Mouse (Mus musculus): ENCODE results near the gene Prps1l1.

Gene Prps1l1

DNA sequence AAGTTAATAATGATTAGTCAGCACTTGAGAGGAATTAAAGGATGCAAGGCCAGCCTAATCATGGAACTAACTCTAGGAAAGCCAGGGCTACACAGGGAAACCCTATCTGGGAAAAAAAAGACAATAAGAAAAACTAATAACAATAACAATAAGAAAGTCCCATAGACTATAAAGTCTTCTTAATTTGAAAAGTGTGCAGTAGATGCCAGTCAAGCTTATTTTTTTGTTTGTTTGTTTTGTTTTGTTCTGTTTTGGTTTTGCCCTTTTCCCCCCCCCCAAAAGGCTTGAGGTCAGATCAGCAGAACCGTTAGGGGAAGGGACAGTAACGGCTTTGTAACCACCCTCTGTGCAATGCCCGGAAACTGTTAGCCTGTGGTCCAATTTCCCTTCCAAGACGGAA, at the start of gene Prps1l1:
Gene Prps1l1, plus strand, starts transcription at position 301 of the 400 bp plus-strand sequence.
- no peak for DNase-seq (ENCODE audit: low read depth, low spot score)

DNA sequence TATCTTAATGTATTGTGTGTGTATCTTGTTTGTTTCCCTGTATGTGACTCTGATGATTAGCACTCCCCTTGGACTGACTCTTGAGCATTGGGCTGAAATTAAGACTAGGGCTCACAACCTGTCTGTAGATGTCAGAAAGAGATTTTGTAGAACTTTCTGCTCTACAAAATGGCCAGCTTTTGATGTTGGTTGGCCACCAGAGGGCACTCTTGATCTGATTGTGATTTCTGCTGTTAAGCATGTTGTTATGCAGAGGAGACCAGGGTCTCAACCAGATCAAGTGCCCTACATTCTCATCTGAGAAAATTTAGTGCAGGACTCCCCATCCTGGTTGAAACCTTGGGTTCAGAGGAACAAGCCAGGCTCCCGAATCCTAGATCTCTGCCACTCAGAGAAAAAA, 46.6 kb upstream of the Prps1l1 start:
- no peak for DNase-seq (ENCODE audit: low read depth, low spot score)

DNA sequence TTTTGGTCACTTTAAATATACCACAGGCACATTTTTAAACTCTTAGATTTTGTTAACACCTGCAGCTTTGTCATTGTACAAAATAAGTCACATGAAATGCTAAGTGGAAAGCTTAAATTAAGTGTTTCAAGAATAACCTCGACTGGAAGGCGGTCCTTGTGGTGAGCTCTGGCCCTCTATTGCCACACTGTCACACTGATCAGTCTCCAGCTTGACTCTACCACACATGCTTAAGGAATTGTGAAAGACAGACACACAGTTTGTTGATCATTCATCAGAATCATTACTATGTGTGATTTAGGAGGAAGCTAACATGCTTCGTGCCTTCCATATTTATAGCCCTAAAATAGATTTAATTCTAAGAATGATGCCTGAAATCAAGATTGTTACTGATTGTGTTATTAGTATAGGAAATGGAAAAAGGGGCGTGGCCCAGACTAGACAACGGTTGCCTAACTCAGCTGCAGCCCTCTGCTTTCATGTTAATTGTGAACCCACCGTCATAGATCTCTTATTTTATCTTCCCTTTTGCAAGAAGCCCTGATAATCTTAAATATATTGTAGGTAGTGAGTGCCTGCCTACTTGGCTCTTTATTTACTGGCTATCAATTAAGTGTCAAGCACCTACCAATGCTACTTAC, 35.4 kb upstream of the Prps1l1 start:
- no peak for DNase-seq (ENCODE audit: low read depth, low spot score)

DNA sequence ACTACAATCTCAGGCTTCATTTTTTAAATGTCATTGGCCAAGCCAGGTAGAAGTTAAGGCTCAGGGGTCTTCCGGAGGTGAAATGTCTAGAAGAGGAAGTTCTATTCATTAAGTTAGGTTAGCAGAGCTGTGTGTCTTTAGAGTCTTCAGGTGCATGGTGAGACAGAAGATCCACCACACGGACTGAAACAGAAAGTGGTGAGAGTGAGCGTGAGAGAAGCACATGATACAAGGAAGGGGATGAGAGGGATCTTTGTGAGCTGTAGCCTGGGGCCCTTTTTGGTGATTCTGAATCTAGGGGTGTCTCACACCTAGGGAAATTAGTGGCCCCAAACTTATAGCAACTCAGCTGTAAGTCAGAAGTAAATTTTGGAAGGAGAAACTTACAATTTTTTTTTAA, 8.6 kb upstream of the Prps1l1 start:
- no peak for DNase-seq (ENCODE audit: low read depth, low spot score)

DNA sequence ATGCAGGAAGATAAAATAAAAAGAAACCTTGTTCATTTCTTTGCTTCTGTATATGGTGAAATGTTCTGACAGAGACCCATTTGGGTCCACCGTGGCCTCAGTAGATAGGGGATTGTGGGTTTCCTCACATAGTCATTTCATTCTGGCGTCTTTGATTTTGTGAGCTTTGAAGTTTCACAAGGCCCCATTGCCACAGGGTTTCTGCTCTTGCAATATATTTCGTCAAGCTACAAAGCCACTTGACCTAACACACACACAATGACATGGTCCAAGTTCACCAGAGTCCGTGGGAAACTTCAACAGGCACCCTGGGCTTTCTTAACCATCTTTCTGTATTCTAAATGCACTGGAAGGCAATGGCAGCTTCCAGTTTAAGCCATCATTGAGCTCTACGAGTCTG, 1.3 kb downstream of the Prps1l1 start:
- DNase-seq (ENCODE audit: low read depth, low spot score) = no peak

DNA sequence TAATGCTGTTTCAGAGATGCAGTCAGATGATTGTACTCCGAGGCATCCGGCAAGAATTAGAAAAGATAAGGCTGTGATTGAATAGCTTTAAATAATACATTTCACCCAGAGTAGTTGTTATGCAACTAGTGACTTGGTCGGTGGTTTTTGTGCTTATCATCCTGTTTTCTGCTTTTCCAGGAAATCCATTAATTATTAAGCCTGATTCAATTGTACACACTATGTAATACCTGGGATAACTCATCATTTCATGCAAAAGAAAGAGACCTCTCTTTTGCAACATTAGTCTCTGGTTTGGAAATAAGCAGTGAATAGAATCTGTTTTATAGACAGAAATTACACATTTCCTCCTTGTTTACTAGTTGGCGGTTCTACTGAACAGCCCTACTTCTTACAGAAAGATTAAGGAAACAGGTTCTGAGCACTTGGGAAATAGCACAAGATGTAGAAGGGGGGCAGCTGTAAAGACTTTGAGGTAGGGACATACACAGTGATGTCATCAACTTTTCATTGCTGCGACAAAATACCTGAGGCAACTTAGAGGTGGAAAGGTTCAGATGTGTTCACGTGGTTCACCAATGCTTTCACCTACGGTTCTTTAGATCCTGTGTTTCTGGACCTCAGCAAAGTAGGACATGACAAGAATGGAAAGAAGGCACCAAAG, 5.1 kb downstream of the Prps1l1 start:
- no peak for DNase-seq (ENCODE audit: low read depth, low spot score)

DNA sequence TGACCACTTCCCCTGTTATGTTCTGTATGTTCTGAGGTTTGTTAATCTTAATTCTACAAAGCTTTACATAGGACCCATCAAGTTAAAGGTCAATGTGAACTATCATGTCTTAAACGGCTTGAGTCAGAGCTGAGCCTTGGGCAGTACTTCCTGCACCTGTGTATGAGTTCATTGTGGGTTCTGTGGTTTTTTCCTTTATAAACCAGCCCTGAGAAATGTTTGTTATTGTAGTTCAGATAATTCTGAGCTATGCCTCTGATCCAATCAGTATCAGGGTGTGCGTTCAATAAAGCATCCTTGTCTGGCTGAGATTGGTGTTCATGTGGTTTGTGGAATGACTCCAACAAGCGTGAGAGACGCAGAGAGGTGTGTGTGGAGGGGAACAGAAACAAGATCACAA, 5.8 kb downstream of the Prps1l1 start:
- DNase-seq (ENCODE audit: low read depth, low spot score) = no peak

DNA sequence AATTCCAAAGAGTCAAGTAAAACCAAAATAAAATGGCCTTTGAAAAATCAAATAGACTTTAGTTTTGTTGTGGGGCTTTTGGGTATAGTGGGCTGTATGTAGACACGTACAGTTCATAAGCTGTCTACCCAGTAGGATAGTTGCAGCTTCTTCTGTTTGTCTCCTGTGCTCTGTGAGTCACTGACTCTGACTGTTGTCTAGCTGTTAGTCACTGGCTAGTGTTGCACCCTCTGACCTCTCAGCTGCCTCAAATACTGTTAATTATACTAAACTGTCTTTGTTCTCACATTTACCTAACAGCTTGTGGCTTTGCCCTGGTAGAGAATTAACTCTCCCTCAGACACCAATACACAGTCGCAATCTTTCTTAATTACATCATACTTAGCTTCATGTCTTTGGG, 7.3 kb downstream of the Prps1l1 start:
- DNase-seq (ENCODE audit: low read depth, low spot score) = no peak

DNA sequence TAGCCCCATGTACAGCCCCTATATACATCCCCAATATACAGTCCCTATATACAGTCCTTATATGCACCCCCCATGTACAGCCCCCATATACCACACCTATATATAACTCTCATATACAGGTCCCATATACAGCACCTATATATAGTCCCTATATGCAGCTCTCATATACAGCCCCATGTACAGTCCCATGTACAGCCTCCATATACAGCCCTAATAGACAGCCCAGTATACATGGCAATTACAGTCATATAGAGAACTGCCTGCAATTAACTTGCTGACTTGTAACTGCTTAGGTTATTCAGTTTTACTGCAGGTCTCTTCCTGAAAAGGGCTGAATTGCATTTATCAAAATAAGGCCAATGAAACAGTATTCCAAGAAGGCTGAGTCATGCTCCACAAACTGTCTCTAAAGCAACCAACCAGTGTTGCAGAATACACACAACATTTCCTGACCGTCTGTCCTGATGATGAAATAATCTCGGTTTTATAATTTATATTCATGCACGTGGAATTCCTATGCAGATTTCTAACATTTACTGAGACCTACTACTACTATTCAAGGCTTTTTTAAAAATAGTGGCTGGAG, 13.1 kb downstream of the Prps1l1 start:
- no peak for DNase-seq (ENCODE audit: low read depth, low spot score)

DNA sequence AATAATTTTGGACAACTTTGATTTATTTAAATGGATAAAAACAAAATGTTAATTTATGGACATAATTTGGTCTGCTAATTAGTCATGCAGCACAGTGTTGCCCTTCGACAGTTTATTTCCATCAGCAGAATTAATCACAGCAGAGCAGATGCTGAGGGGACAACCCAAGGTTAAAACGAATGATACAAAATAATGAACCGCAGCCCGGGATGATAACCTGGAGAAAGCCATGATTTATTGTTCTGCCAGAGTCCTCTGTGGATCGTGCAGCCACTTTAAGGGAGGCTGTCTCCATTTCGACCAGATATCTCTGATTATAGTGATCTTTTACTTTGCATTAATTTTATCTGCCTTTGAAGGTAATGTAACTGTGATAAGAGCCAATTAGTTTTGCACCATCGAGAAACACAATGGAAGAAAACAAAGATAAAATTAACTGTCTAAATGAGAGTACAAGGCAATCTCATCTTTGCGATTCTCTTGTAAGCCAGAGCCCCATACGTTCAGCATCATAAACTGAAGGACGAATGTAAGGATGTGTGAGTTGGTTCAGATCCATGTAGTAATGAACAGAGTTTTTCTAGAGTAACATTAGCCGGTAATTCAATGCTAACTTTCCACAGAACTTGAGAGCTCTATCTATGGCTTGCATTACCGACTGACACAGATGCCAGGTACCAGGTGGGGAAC, 14.4 kb downstream of the Prps1l1 start:
- DNase-seq (ENCODE audit: low read depth, low spot score) = no peak

DNA sequence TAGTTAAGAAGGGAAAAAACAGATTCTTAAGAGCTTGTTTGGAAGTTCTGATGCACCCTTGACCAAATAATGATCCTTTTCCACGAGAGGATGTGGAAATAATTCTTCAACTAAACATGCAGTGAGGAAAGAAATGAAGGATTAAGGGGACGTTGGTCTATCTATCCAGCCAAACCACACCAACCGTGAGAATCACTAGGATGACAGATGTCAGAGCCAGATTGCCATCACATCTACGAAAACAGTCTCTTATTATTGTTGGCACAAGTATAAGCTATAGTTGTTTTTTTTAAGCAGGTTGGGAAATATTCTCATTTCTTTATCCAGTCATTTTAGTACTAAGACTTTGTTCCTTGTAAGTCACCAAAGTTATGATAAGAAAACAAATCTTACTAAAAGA, 15.8 kb downstream of the Prps1l1 start:
- no peak for DNase-seq (ENCODE audit: low read depth, low spot score)

DNA sequence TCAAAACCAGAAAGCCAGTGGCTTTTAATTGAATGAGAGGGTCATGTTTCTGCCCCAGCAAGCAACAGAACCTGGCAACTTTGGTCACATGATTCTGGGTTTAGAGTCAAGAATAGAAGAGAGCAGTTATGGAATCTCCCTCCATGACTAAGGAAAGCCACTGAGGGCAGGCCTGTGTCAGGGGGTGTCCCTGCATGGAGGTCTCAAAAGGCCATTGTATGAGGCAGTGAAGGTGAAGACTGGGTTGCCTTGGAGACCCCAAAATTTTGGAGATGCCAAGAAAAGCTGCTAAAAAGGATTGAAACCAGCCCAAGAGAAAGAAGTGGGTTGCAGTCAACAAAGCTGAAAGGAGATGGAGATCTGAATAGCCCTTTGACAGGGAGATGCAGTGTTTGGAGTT, 21.2 kb downstream of the Prps1l1 start:
- DNase-seq (ENCODE audit: low read depth, low spot score) = no peak

DNA sequence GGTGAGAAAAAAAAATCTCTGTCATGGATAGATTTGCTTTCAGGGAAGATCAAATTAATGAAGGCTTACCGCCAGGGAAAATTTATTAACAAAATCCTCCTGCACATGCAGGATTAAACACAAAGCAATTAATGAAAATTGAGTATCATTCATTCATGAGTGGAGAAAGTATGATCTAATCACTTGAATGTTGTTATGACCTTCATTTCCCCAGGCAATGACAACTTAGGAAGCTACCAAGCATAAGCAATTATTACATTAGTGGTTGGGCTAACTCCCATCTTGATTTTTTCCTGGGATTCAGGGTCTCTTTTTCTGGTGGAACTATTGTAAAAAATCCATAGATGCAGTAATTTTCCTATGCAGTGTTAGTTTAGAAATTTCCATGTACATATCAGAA, 23.3 kb downstream of the Prps1l1 start:
- no peak for DNase-seq (ENCODE audit: low read depth, low spot score)

DNA sequence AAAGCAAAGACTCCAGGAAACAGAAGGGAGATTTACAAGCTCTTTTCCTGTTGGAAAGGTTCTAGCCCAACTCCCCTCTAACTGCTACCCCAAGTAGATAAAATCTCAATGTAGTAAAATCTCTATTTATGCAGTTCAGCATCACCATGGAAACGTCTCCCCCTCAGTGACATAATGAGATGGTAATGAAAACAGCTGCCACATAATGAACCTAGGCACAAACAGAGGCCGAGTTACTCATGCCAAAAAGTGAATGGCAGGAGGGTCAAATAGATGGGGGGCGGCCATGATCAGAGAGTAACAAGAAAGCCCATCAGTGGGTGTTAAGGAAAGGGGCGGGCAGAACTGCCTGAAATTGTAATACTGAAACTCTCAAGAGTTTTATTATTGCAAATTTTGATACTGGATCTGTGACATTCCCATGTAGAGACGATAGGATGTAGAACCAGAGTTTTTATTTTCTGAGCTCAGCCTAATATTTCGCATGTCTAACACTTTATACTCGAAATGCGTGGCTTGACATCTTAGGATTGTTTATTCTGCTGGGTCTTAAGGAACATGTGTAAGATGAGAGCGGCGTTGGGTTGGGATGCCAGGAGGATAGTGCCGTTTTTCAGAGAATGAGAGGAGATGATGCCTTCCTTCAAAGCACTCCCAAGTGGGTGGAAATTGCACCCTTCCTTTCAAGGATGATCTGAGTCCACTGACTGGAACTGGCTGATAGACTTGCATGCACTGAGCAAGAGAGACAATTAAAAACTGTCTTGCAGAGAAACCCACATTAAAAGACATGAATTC, 24.0 kb downstream of the Prps1l1 start:
- peak; percentile 66 for DNase-seq (ENCODE audit: low read depth, low spot score)

DNA sequence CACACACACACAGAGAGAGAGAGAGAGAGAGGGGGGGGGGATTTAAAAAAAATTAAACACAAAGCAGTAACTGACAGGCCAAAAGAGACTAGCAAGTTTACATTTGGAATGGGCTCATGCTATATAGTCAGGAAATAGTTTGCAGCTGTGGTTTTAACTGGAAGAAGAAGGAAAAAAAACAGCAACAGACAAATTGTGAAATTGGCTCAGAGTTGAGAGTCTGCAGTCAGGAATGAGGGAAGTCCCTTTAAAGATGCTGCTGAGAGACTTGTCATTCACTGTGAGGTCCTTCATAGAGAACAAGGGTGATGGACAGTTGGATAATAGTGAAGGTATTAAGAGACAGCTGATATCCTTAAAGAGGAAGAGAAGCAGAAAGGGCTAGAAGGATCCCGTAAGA, 26.9 kb downstream of the Prps1l1 start:
- no peak for DNase-seq (ENCODE audit: low read depth, low spot score)

DNA sequence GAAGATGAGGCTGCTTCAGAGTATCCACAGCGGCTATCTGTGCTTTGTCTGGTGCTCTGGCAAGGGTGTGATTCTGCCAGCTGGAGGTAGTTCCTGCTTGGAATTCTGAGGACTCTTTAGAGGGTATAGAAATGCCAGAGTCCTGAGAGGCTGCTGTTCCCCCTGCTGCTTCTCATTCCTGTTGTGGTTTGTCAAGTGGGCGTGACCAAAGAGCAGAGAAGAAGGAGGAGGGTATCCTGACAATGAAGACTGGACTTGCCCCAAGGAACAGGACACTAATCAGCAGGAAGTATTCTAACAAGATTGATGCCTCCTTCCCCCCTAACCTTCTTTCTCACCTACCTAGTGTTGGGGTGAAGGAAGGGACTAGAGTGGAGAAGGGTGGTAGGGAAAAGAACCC, 29.4 kb downstream of the Prps1l1 start:
- no peak for DNase-seq (ENCODE audit: low read depth, low spot score)

DNA sequence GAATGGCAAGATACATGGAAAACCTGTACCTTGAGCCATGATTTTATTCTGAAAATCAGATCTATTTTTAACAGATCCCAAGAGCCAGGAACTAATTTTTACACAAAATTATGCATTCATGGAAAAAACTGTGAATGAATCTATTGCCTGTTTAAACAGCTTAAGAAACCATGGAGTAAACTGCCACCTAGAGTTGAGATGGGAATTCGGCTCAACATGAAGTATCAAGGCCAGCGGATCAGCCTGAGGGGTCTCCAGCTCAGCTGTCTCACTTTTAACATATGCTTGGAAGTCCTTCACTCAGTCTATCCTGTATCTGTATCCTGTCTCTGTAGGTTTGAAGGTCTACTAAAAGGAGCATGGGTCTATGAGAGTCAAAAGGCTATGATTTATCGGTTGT, 31.5 kb downstream of the Prps1l1 start:
- DNase-seq (ENCODE audit: low read depth, low spot score) = peak; percentile 51

DNA sequence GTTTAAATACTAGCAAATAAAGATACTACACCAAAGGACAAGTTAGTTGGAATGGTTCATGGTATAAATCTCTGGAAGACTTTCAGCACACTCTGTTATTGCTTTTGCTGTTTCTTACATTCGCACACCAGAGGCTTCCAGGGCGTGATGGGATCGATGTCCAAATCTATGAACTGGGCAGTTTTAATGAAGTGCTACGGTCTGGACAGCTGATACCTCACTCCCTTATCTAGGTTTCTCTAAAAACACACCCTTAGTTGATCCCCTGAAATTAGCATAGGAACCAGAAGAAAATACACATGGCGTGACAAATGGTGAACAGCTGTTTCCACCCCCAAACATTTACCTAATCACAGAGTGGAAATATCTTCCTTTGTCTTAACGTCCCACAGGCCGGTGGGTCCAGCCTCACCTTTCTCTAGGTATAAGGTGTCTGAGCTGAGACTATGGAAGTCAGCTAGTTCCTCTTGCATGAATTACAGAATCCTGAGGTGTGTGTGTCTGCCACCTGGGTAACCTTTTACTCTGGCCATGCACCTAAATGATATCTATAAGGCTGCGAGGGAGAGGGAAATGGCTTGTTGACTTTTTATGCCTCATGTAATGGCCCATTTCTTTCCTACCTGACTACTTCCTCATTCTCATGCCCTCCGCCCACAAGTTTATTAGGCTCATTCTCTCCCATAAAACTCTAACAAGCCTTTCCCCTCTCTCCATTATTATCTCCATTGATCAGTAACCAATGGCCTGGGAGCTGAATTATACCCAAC, 32.1 kb downstream of the Prps1l1 start:
- DNase-seq (ENCODE audit: low read depth, low spot score) = no peak

DNA sequence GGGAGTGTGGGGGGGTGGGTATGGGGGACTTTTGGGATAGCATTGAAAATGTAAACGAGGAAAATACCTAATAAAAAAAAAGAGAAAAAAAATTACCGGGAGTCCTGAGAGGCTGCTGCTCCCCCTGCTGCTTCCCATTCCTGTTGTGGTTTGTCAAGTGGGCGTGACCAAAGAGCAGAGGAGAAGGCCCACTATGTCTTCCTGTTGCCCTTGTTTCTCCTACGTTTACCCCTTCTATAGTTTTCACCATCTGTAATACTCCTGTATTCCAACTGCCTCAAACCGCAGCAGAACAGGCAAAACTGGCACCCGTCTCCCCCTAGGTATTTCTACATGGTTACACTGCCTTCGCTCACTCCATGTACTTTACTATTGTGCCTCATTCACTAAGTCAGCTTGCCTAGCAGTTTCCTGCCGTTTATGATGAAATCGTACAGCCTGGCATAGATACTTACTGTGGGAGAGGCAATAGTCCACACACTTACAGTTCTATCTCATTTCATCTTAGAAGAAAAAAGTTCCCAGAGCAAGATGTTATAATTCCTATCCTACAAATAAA, 34.2 kb downstream of the Prps1l1 start:
- no peak for DNase-seq (ENCODE audit: low read depth, low spot score)

DNA sequence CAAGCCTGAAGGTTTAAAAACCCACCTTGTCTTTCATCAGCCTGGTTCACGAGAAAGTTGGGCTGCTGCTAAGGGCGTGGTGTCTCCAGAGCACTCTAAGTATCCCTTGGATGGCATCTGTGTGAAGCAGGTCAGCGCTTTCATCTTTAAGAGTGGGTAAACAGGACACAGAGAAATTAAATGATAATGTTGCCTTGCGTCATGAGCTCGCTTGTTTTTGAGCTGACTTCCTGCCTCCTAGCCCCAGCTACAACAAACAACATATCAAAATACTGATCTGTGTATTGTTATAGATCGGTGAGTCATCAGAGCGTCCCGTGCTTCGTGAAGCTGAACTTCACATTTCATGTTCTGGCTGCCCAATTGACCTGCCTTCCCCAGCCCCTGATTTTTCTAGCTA, 36.7 kb downstream of the Prps1l1 start:
- DNase-seq (ENCODE audit: low read depth, low spot score) = no peak

DNA sequence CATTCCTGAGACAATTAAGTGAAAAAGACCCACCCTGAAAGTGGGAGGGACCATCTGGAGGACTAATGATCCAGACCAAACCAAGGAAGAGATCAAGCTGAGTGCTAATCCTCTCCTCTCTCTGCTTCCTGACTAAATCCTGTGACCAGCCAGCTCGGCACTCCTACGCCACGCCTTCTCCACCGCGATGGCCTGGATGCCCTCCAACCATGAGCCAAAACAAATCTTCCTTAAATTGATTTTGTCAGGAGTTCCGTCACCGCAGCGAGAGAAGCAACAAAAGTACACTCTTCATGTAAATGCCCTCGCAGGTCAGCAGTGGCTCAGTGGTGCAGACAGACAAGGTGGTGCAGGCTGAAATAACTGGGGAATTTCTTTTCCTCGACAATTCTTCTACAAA, 37.5 kb downstream of the Prps1l1 start:
- DNase-seq (ENCODE audit: low read depth, low spot score) = no peak
